9 mouse cellular contexts compared by ENCODE assay signal in the genomic region with DNA sequence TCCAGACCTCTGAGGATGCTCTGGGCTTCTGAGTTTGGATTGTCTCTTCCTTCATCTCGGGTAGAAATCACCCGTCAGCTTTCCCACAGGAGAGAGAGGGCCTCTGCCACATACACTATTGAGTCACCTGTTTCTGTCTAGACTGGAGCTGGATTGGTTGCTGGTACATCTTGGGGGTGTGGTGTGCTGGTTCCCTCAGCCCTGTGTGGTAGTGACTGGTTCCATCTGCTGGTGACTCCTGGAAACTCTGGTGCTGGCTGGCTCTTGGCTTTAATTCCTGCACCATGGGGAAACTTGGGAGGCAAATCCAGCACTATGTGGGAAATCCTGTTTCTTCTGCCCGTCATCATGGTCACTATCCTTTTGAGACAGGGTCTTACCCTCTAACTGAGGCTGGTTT. TPM values are rescaled to one million over a fixed set of nuclear protein-coding genes. Genes with fewer than 3 reads are reported as not detected.
DNase-seq lines count a peak whose midpoint lies in the region; ATAC-seq lines count a peak whose summit lies in the region.
"Had no signal": no experiment of that assay in that cellular context is flagged by ENCODE, and none has a peak within 500 bp of the region (broad histone marks: within the 10 kb centered on the region; RNA-seq: fewer than 3 reads in every experiment).

No protein-coding gene starts in this region.

- no peaks in the 10 kb centered on the region for H3K27me3 ChIP-seq in heart, embryonic 12.5 days (replicated peaks)
- no peaks in the 10 kb centered on the region for H3K27me3 ChIP-seq in embryonic facial prominence, embryonic 10.5 days (replicated peaks; ENCODE audit: low read depth, poor library complexity, severe bottlenecking)
- no peaks in the 10 kb centered on the region for H3K27me3 ChIP-seq in heart, embryonic 15.5 days
- no peaks in the 10 kb centered on the region for H3K27me3 ChIP-seq in lung, embryonic 16.5 days (ENCODE audit: control insufficient read depth, insufficient read depth, low read depth, low read length)

- ATAC-seq in heart, embryonic 12.5 days (ENCODE audit: insufficient number of reproducible peaks, low FRiP score), result no peak
- peak; percentile 61; the same call in 1 of the 2 replicates for ATAC-seq in heart, embryonic 15.5 days (replicated peaks; ENCODE audit: insufficient number of reproducible peaks, insufficient read depth, low FRiP score, low read depth)
- ATAC-seq in lung, embryonic 16.5 days (ENCODE audit: low read depth), result peak; percentile 80

- H3K27ac ChIP-seq in heart, embryonic 12.5 days (ENCODE audit: poor library complexity, severe bottlenecking), result no peak overlapping the region
- H3K27ac ChIP-seq in embryonic facial prominence, embryonic 10.5 days (replicated peaks), result no peak overlapping the region
- no peak overlapping the region for H3K27ac ChIP-seq in heart, embryonic 15.5 days
- H3K27ac ChIP-seq in lung, embryonic 16.5 days (ENCODE audit: low read length), result no peak overlapping the region

- H3K4me1 ChIP-seq in heart, embryonic 12.5 days (replicated peaks), result peaks cover 7% of the 10 kb centered on the region; the same call in 1 of the 2 replicates
- H3K4me1 ChIP-seq in embryonic facial prominence, embryonic 10.5 days, result no peaks in the 10 kb centered on the region; the same call in 1 of the 2 replicates
- H3K4me1 ChIP-seq in heart, embryonic 15.5 days (replicated peaks), result no peaks in the 10 kb centered on the region
- H3K4me1 ChIP-seq in lung, embryonic 16.5 days (replicated peaks; ENCODE audit: control insufficient read depth, insufficient read depth, low read length), result no peaks in the 10 kb centered on the region

- WGBS in heart, embryonic 12.5 days, result 22% methylated on average over 3 of the region's 3 CpGs
- 21% methylated on average over 3 of the region's 3 CpGs for WGBS in embryonic facial prominence, embryonic 10.5 days
- WGBS in heart, embryonic 15.5 days, result 18% methylated on average over 3 of the region's 3 CpGs
- 16% methylated on average over 3 of the region's 3 CpGs for WGBS in lung, embryonic 16.5 days

- H3K36me3 ChIP-seq in heart, embryonic 12.5 days, result no peaks in the 10 kb centered on the region
- H3K36me3 ChIP-seq in embryonic facial prominence, embryonic 10.5 days (replicated peaks), result no peaks in the 10 kb centered on the region
- no peaks in the 10 kb centered on the region for H3K36me3 ChIP-seq in heart, embryonic 15.5 days
- no peaks in the 10 kb centered on the region for H3K36me3 ChIP-seq in lung, embryonic 16.5 days (ENCODE audit: control insufficient read depth, insufficient read depth, low read length)

- H3K4me3 ChIP-seq in heart, embryonic 12.5 days, result no peak overlapping the region
- H3K4me3 ChIP-seq in embryonic facial prominence, embryonic 10.5 days, result no peak overlapping the region
- H3K4me3 ChIP-seq in heart, embryonic 15.5 days, result no peak overlapping the region
- no peak overlapping the region for H3K4me3 ChIP-seq in lung, embryonic 16.5 days (ENCODE audit: low read length)
- H3K4me3 ChIP-seq: megakaryocyte, embryonic 14.5 days had no signal

- peak; percentile 95 for DNase-seq in heart, adult 11 months
- peak; percentile 67 for DNase-seq in Muller cell, postnatal 12 days (ENCODE audit: inconsistent ontology term)
- peak; percentile 58 for DNase-seq in embryonic facial prominence, embryonic 10.5 days (ENCODE audit: low spot score)
- peak; percentile 69 for DNase-seq in layer of hippocampus, adult 11-12 months (ENCODE audit: low spot score)
- peak; percentile 8 to 9 for DNase-seq in thymus, postnatal 36 days

- H3K9ac ChIP-seq in heart, embryonic 12.5 days, result no peak overlapping the region
- no peak overlapping the region for H3K9ac ChIP-seq in heart, embryonic 15.5 days
- H3K9ac ChIP-seq in lung, embryonic 16.5 days (ENCODE audit: low read length), result no peak overlapping the region

- H3K4me2 ChIP-seq in heart, embryonic 12.5 days, result no peak overlapping the region
- no peak overlapping the region for H3K4me2 ChIP-seq in heart, embryonic 15.5 days
- H3K4me2 ChIP-seq in lung, embryonic 16.5 days (ENCODE audit: low read depth, low read length), result no peak overlapping the region

- H3K9me3 ChIP-seq in heart, embryonic 12.5 days (replicated peaks), result no peaks in the 10 kb centered on the region
- H3K9me3 ChIP-seq in embryonic facial prominence, embryonic 10.5 days, result no peaks in the 10 kb centered on the region
- H3K9me3 ChIP-seq in heart, embryonic 15.5 days (replicated peaks), result no peaks in the 10 kb centered on the region
- H3K9me3 ChIP-seq in lung, embryonic 16.5 days (ENCODE audit: control insufficient read depth, low read length), result no peaks in the 10 kb centered on the region
- H3K9me3 ChIP-seq: megakaryocyte, embryonic 14.5 days had no signal

RNA-seq across cellular contexts. Expression of a gene that starts 24.3 kb away (rescaled TPM):
- not detected in 2 replicates for polyA plus RNA-seq in heart, embryonic 12.5 days (2016; fragmentation: Nextera tagmentation; extraction: Ambion mirVana)
- polyA plus RNA-seq in embryonic facial prominence, embryonic 10.5 days (2016; fragmentation: Nextera tagmentation; extraction: Ambion mirVana), result not detected in 2 replicates
- polyA plus RNA-seq in heart, embryonic 15.5 days (2015; fragmentation: Nextera tagmentation; extraction: Ambion mirVana), result not detected in 2 replicates
- not detected in 2 replicates for polyA plus RNA-seq in lung, embryonic 16.5 days (2015; fragmentation: Nextera tagmentation; extraction: Ambion mirVana)

RNA-seq across cellular contexts. Expression of a gene that starts 38.0 kb away (rescaled TPM):
- polyA plus RNA-seq in heart, embryonic 12.5 days (2016; fragmentation: Nextera tagmentation; extraction: Ambion mirVana), result 40.1 and 43.3 TPM in 2 replicates
- 51.2 and 52.4 TPM in 2 replicates for polyA plus RNA-seq in embryonic facial prominence, embryonic 10.5 days (2016; fragmentation: Nextera tagmentation; extraction: Ambion mirVana)
- polyA plus RNA-seq in heart, embryonic 15.5 days (2015; fragmentation: Nextera tagmentation; extraction: Ambion mirVana), result 21.6 and 22.7 TPM in 2 replicates
- polyA plus RNA-seq in lung, embryonic 16.5 days (2015; fragmentation: Nextera tagmentation; extraction: Ambion mirVana), result 36.3 and 38.2 TPM in 2 replicates

Comparison
In these comparisons a context has a peak if more than half of its experiments do, and no peak if none do; other contexts are left out.
1. DNase-seq: peak in every context shown above with its lines; median percentile 95 in heart, adult 11 months; 69 in layer of hippocampus, adult 11-12 months; 67 in Muller cell, postnatal 12 days; 58 in embryonic facial prominence, embryonic 10.5 days; 8 in thymus, postnatal 36 days.